Comparison of ENCODE assay signal across 8 mouse cellular contexts in genomic region chr13:64400801-64401361, GRCm38 (mm10). TPM values are rescaled to one million over a fixed set of nuclear protein-coding genes. Genes with fewer than 3 reads are reported as not detected.
DNase-seq lines count a peak whose midpoint lies in the region; ATAC-seq and TF ChIP-seq lines count a peak whose summit lies in the region.

No protein-coding gene starts in this region.

- H3K36me3 ChIP-seq in intestine, embryonic 15.5 days, result no peaks in the 10 kb centered on the region
- H3K36me3 ChIP-seq in intestine, postnatal 0 days (ENCODE audit: control insufficient read depth, insufficient read depth), result no peaks in the 10 kb centered on the region
- H3K36me3 ChIP-seq in embryonic facial prominence, embryonic 10.5 days (replicated peaks), result no peaks in the 10 kb centered on the region
- no peaks in the 10 kb centered on the region for H3K36me3 ChIP-seq in heart, embryonic 14.5 days (ENCODE audit: control insufficient read depth, insufficient read depth, low read length)
- H3K36me3 ChIP-seq in liver, embryonic 16.5 days (ENCODE audit: control insufficient read depth, insufficient read depth), result no peaks in the 10 kb centered on the region
- H3K36me3 ChIP-seq in midbrain, embryonic 16.5 days (ENCODE audit: control insufficient read depth, insufficient read depth, low read length), result no peaks in the 10 kb centered on the region

- H3K27me3 ChIP-seq in intestine, embryonic 15.5 days (replicated peaks), result no peaks in the 10 kb centered on the region
- no peaks in the 10 kb centered on the region for H3K27me3 ChIP-seq in intestine, postnatal 0 days (replicated peaks; ENCODE audit: control insufficient read depth, insufficient read depth, low read length)
- no peaks in the 10 kb centered on the region for H3K27me3 ChIP-seq in embryonic facial prominence, embryonic 10.5 days (replicated peaks; ENCODE audit: low read depth, poor library complexity, severe bottlenecking)
- no peaks in the 10 kb centered on the region for H3K27me3 ChIP-seq in heart, embryonic 14.5 days (ENCODE audit: control insufficient read depth, insufficient read depth, low read length)
- H3K27me3 ChIP-seq in liver, embryonic 16.5 days (ENCODE audit: control insufficient read depth, insufficient read depth, low read depth, low read length), result no peaks in the 10 kb centered on the region
- H3K27me3 ChIP-seq in midbrain, embryonic 16.5 days (ENCODE audit: control insufficient read depth, insufficient read depth, low read depth, low read length), result no peaks in the 10 kb centered on the region

- no peak overlapping the region; the same call in 1 of the 2 replicates for H3K4me2 ChIP-seq in intestine, embryonic 15.5 days (replicated peaks)
- H3K4me2 ChIP-seq in intestine, postnatal 0 days (replicated peaks; ENCODE audit: low read depth), result no peak overlapping the region
- H3K4me2 ChIP-seq in heart, embryonic 14.5 days (ENCODE audit: low read length), result peak overlapping the region; percentile 38
- H3K4me2 ChIP-seq in liver, embryonic 16.5 days (ENCODE audit: low read depth, low read length), result no peak overlapping the region
- H3K4me2 ChIP-seq in midbrain, embryonic 16.5 days (ENCODE audit: low read length), result no peak overlapping the region

- no peaks in the 10 kb centered on the region for H3K9me3 ChIP-seq in intestine, embryonic 15.5 days
- H3K9me3 ChIP-seq in intestine, postnatal 0 days (ENCODE audit: control insufficient read depth), result no peaks in the 10 kb centered on the region
- H3K9me3 ChIP-seq in embryonic facial prominence, embryonic 10.5 days, result no peaks in the 10 kb centered on the region
- H3K9me3 ChIP-seq in heart, embryonic 14.5 days (ENCODE audit: control insufficient read depth, low read length), result no peaks in the 10 kb centered on the region
- H3K9me3 ChIP-seq in liver, embryonic 16.5 days (replicated peaks; ENCODE audit: control insufficient read depth, low read length), result no peaks in the 10 kb centered on the region
- H3K9me3 ChIP-seq in midbrain, embryonic 16.5 days (replicated peaks; ENCODE audit: control insufficient read depth, low read length, poor library complexity, severe bottlenecking), result no peaks in the 10 kb centered on the region

- WGBS in intestine, embryonic 15.5 days, result 42% methylated on average over 7 of the region's 7 CpGs
- 51% methylated on average over 7 of the region's 7 CpGs for WGBS in intestine, postnatal 0 days
- WGBS in embryonic facial prominence, embryonic 10.5 days, result 56% methylated on average over 7 of the region's 7 CpGs
- WGBS in heart, embryonic 14.5 days, result 34% methylated on average over 7 of the region's 7 CpGs
- 55% methylated on average over 7 of the region's 7 CpGs for WGBS in liver, embryonic 16.5 days (ENCODE audit: insufficient replicate concordance)
- 68% methylated on average over 7 of the region's 7 CpGs for WGBS in midbrain, embryonic 16.5 days

- H3K9ac ChIP-seq in intestine, embryonic 15.5 days, result no peak overlapping the region
- H3K9ac ChIP-seq in intestine, postnatal 0 days (ENCODE audit: low read depth, low read length), result no peak overlapping the region
- no peak overlapping the region for H3K9ac ChIP-seq in heart, embryonic 14.5 days (ENCODE audit: low read length)
- no peak overlapping the region for H3K9ac ChIP-seq in liver, embryonic 16.5 days (ENCODE audit: low read depth, low read length)
- no peak overlapping the region for H3K9ac ChIP-seq in midbrain, embryonic 16.5 days (ENCODE audit: low read depth, low read length)

- peak; percentile 28 for DNase-seq in embryonic facial prominence, embryonic 10.5 days (ENCODE audit: low spot score)
- no peak for DNase-seq in right cerebral cortex, adult 18-20 months

- no peak overlapping the region for H3K4me3 ChIP-seq in intestine, embryonic 15.5 days (replicated peaks)
- H3K4me3 ChIP-seq in intestine, postnatal 0 days (ENCODE audit: low read depth, low read length), result no peak overlapping the region
- H3K4me3 ChIP-seq in embryonic facial prominence, embryonic 10.5 days, result no peak overlapping the region
- H3K4me3 ChIP-seq in heart, embryonic 14.5 days (ENCODE audit: control insufficient read depth in 1 of 2, insufficient read depth in 1 of 2, low read depth in 1 of 2, low read length in 2 of 2), result no peak overlapping the region
- no peak overlapping the region for H3K4me3 ChIP-seq in liver, embryonic 16.5 days (ENCODE audit: low read depth, low read length)
- H3K4me3 ChIP-seq in midbrain, embryonic 16.5 days (ENCODE audit: low read depth, low read length), result no peak overlapping the region

- peak; percentile 51 for ATAC-seq in intestine, embryonic 15.5 days
- ATAC-seq in intestine, postnatal 0 days, result no peak; the same call in 1 of the 2 replicates
- 0 out of 2 replicates have a peak, but pooled peaks have one; percentile 42 for ATAC-seq in heart, embryonic 14.5 days (ENCODE audit: insufficient number of reproducible peaks, insufficient read depth, low FRiP score, low read depth)
- ATAC-seq in liver, embryonic 16.5 days (ENCODE audit: low read depth), result peak; percentile 71
- ATAC-seq in CD4-positive, CD25-positive, alpha-beta regulatory T cell, adult 4 months, result no peak
- no peak for ATAC-seq in midbrain, embryonic 16.5 days

- no peaks in the 10 kb centered on the region for H3K4me1 ChIP-seq in intestine, embryonic 15.5 days (replicated peaks)
- H3K4me1 ChIP-seq in intestine, postnatal 0 days (replicated peaks; ENCODE audit: control insufficient read depth, insufficient read depth, low read length), result no peaks in the 10 kb centered on the region
- peaks cover 13% of the 10 kb centered on the region; the same call in 1 of the 2 replicates for H3K4me1 ChIP-seq in embryonic facial prominence, embryonic 10.5 days
- peaks cover 8 to 25% of the 10 kb centered on the region in 2 experiments for H3K4me1 ChIP-seq in heart, embryonic 14.5 days (ENCODE audit: control insufficient read depth in 2 of 2, insufficient read depth in 2 of 2, low read length in 2 of 2)
- peaks cover 13% of the 10 kb centered on the region for H3K4me1 ChIP-seq in liver, embryonic 16.5 days (ENCODE audit: control insufficient read depth, low read depth, low read length)
- H3K4me1 ChIP-seq in midbrain, embryonic 16.5 days (ENCODE audit: control insufficient read depth, insufficient read depth, low read length), result no peaks in the 10 kb centered on the region

- TF ChIP-seq CTCF in intestine, postnatal 0 days (IDR thresholded peaks at IDR 0.05; ENCODE audit: low read depth), result no peak

- H3K27ac ChIP-seq in intestine, embryonic 15.5 days, result no peak overlapping the region
- H3K27ac ChIP-seq in intestine, postnatal 0 days (ENCODE audit: low read depth, low read length), result no peak overlapping the region; the same call in 1 of the 2 replicates
- H3K27ac ChIP-seq in embryonic facial prominence, embryonic 10.5 days (replicated peaks), result no peak overlapping the region
- peak overlapping the region; percentile 67 to 72 for H3K27ac ChIP-seq in heart, embryonic 14.5 days (replicated peaks in 1 of 2; ENCODE audit: control insufficient read depth in 1 of 2, insufficient read depth in 1 of 2, low read depth in 2 of 2, low read length in 2 of 2)
- peak overlapping the region; percentile 79 for H3K27ac ChIP-seq in liver, embryonic 16.5 days (ENCODE audit: low read length)
- no peak overlapping the region for H3K27ac ChIP-seq in midbrain, embryonic 16.5 days (ENCODE audit: low read length)

RNA-seq across cellular contexts. Expression of gene Ctsl, which starts 30.2 kb away (rescaled TPM):
- polyA plus RNA-seq in intestine, embryonic 15.5 days (2015; fragmentation: Nextera tagmentation; extraction: Ambion mirVana), result 195 and 213 TPM in 2 replicates
- polyA plus RNA-seq in intestine, postnatal 0 days (2015; fragmentation: Nextera tagmentation; extraction: Ambion mirVana), result 1,058 and 1,193 TPM in 2 replicates
- polyA plus RNA-seq in embryonic facial prominence, embryonic 10.5 days (2016; fragmentation: Nextera tagmentation; extraction: Ambion mirVana), result 121 and 132 TPM in 2 replicates
- 284 and 288 TPM in 2 replicates for polyA plus RNA-seq in heart, embryonic 14.5 days (2014; fragmentation: Nextera tagmentation; extraction: Ambion mirVana)
- polyA plus RNA-seq in liver, embryonic 16.5 days (2015; fragmentation: Nextera tagmentation; extraction: Ambion mirVana), result 242 and 244 TPM in 2 replicates
- polyA plus RNA-seq in CD4-positive, CD25-positive, alpha-beta regulatory T cell, adult 4 months (2017; shearing (Covaris generic)), result 1 to 10 TPM; 5.3 to 7.2 TPM
- 153 and 163 TPM in 2 replicates for polyA plus RNA-seq in midbrain, embryonic 16.5 days (2015; fragmentation: Nextera tagmentation; extraction: Ambion mirVana)

RNA-seq across cellular contexts. Expression of gene Cdk20, which starts 31.2 kb away (rescaled TPM):
- 7.9 and 8.6 TPM in 2 replicates for polyA plus RNA-seq in intestine, embryonic 15.5 days (2015; fragmentation: Nextera tagmentation; extraction: Ambion mirVana)
- 4.1 and 4.3 TPM in 2 replicates for polyA plus RNA-seq in intestine, postnatal 0 days (2015; fragmentation: Nextera tagmentation; extraction: Ambion mirVana)
- polyA plus RNA-seq in embryonic facial prominence, embryonic 10.5 days (2016; fragmentation: Nextera tagmentation; extraction: Ambion mirVana), result 10.2 and 11.7 TPM in 2 replicates
- polyA plus RNA-seq in heart, embryonic 14.5 days (2014; fragmentation: Nextera tagmentation; extraction: Ambion mirVana), result 4.4 and 6.2 TPM in 2 replicates
- 4.1 and 4.9 TPM in 2 replicates for polyA plus RNA-seq in liver, embryonic 16.5 days (2015; fragmentation: Nextera tagmentation; extraction: Ambion mirVana)
- 1 to 10 TPM; 4.1 to 6.8 TPM for polyA plus RNA-seq in CD4-positive, CD25-positive, alpha-beta regulatory T cell, adult 4 months (2017; shearing (Covaris generic))
- polyA plus RNA-seq in midbrain, embryonic 16.5 days (2015; fragmentation: Nextera tagmentation; extraction: Ambion mirVana), result 29.3 and 31.4 TPM in 2 replicates

Comparison
In these comparisons a context has a peak if more than half of its experiments do, and no peak if none do; other contexts are left out.
1. ATAC-seq: peak in intestine, embryonic 15.5 days (single experiment), heart, embryonic 14.5 days (single experiment) and liver, embryonic 16.5 days (single experiment); none in intestine, postnatal 0 days (single experiment), CD4-positive, CD25-positive, alpha-beta regulatory T cell, adult 4 months (single experiment) and midbrain, embryonic 16.5 days (single experiment).
2. H3K27ac ChIP-seq: peak in heart, embryonic 14.5 days (2 of 2) and liver, embryonic 16.5 days (single experiment); none in intestine, embryonic 15.5 days (single experiment), intestine, postnatal 0 days (single experiment), embryonic facial prominence, embryonic 10.5 days (single experiment) and midbrain, embryonic 16.5 days (single experiment).
3. RNA of gene Ctsl, which starts 30.2 kb away (polyA plus RNA-seq): 1,058 to 1,193 TPM in intestine, postnatal 0 days, 284 to 288 TPM in heart, embryonic 14.5 days, 242 to 244 TPM in liver, embryonic 16.5 days, 195 to 213 TPM in intestine, embryonic 15.5 days, 153 to 163 TPM in midbrain, embryonic 16.5 days and 121 to 132 TPM in embryonic facial prominence, embryonic 10.5 days; 5.3 to 7.2 TPM in CD4-positive, CD25-positive, alpha-beta regulatory T cell, adult 4 months; every median in the first group is over 10 times any median in the second.